Mouse (Mus musculus) kidney, adult 8-10 months (tissue): ENCODE measurements around the gene Dennd1c.

Experiments used
- DNase-seq, 2 experiments: peaks; one replicate each; pipeline ENCODE4 v3.0.0; 2022

Gene Dennd1c

DNA sequence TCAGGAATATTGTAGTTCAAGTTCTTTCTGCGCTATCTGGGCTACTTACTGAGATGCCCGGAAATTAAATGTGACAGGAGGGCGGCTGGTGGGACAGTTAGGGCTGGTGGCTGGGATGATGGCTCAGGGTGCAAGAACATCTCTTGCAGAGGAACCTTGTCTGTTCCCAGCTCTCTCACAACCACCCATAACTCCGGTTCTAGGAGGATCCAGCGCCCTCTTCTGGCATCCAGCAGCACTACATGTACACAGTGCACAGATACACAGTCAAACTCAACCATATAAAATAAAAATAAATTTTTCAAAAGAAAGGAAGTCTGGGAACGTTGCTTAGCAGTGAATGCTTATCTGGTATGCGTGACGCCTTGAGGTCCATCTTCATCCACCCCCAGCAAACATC, 39.3 kb downstream of the Dennd1c start:
- DNase-seq: no peak

DNA sequence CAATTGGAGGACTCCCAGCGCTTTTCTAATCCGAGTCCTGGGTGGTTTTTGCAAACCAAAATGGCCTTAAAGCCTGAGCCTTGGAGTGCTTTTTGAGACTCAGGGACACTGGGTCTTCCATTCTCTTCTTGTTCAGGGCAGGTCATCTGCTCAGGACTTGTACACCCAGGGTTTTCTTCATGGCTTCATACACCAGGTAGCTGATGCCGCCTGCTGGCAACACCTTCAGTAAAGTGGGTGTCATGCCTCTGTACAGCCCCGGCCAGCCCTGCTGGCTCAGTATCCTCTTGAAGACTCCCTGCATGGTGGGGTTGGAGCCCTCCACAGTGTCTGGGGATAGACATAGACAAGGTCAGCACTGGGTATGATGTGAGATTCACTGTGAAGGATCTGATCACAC, 45.5 kb downstream of the Dennd1c start:
- no peak for DNase-seq

- peak; percentile 100 for DNase-seq
Measured at GRCm38 (mm10) chr17:57031661-57032420, 46.5 kb downstream of the Dennd1c start.

DNA sequence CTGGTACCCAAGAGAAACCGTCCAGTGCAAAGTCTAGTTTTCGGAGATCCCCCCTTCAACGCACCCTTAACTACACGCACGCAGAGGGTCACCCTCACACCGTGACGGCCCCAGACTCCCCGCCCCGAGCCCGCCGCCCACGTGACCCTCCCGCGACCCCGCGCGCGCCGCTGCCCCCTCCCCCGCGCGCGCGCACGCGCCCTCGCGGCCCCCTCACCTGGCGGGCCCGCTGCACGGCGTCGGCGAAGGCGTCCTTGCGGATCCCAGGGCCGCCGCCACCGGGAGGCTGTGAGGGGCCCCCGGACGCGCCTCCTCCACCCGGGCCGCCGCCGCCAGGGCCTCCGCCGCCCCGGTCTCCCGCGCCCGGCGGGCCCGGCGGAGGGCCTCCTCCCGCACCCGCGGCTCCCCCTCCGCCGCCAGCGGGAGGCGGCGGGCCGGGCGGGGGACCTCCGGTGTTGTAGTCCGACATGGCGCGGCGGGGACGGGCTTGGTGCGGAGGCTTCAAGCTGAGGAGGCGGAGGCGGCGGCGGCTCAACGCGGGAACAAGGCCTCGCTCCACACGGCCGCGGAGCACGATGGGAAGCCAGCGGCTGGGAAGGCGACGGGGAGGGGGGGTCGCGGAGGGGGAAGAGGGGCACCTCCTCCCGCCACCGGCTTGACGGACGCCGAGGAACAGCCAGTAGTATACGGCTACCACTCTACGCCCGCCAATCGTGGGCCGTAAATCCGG, 47.2 kb downstream of the Dennd1c start, which contains the start of gene Khsrp:
TSS of gene Khsrp (minus strand) at position 592 of the 730 bp plus-strand sequence.
- peak in 1 of 2 experiments; percentile 23 for DNase-seq

DNA sequence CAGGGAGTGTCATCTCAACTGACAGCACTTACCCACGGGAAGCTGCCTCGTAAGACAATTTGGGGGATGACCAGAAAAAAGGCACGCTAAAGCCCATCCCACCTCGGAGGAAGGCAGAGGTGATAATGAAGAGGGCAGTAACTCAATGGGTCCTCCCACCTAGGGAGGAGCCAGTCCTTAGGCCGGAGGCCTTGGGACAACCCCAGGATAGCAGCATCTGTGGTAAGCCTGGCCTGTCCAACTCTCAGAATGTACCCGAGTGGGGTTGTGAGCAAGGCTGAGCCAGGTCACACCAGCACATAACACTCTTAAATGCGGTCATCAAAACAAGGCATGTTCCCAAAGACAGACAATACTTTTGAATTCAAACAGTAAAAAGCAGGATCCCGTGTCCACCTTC, 48.6 kb downstream of the Dennd1c start:
- peak in 1 of 2 experiments; percentile 26 for DNase-seq

DNA sequence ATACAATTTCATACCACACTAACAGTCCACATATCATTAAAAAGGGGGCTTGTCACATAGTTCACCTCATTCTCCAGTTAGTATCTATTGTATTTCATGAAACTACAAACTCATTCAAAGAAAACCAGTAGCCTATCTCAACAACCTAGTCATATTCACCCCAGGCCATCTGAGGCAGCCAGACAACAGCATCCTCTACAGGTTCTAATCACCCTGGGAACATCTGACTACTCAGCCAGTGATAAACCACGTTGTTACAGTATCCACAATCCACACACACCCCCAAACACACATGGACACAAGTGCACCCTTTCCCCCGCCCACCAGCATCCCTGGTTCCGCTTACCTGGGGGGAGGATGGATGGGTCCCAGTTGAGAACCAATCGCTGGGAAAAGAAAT, 50.8 kb downstream of the Dennd1c start:
- no peak for DNase-seq

GRCm38 (mm10) chr17:57020960-57021359, 57.4 kb downstream of the Dennd1c start:
- no peak for DNase-seq

DNA sequence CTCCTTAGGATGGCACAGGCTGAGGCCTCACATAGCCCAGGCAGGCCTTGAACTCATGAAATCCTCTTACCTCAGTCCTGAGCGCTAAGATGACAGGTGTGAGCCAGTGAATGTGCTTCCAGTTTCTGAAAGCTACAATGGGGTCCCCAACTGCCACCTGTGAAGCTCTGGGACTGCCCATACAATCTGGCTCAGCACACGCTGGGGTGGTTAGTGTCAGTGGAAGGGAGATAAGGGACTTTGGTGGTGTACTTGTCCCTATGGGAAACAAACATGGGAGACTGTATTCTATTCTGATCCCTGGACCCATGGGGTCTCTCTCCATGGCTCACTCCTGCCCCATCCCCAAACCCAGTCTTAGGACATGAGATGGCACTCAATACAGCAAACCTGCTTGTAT, 58.6 kb downstream of the Dennd1c start:
- no peak for DNase-seq
